Mouse (Mus musculus) lung, adult 2 months (tissue): ENCODE data around the gene Naa60.

Experiments used
- CTCF ChIP-seq: fragments of 200-500 bp; IDR thresholded peaks from 2 replicates; pipeline ENCODE4 v1.5.1; 2011; ENCODE audit warnings: mild to moderate bottlenecking, low read length, control low read depth; ENCODE audit not compliant: insufficient read depth
- POLR2A ChIP-seq: fragments of 200-500 bp; IDR thresholded peaks from 2 replicates; pipeline ENCODE4 v1.6.1; 2011; ENCODE audit warnings: low read depth, mild to moderate bottlenecking, control low read depth, low read length, borderline replicate concordance; ENCODE audit errors: extremely low read depth

GRCm38 (mm10) chr16:3923966-3924365 lies 51.8 kb downstream of the Naa60 start:
- no peak for TF ChIP-seq POLR2A
- TF ChIP-seq CTCF = no peak
